8 mouse cellular contexts compared by ENCODE assay signal in the genomic region with DNA sequence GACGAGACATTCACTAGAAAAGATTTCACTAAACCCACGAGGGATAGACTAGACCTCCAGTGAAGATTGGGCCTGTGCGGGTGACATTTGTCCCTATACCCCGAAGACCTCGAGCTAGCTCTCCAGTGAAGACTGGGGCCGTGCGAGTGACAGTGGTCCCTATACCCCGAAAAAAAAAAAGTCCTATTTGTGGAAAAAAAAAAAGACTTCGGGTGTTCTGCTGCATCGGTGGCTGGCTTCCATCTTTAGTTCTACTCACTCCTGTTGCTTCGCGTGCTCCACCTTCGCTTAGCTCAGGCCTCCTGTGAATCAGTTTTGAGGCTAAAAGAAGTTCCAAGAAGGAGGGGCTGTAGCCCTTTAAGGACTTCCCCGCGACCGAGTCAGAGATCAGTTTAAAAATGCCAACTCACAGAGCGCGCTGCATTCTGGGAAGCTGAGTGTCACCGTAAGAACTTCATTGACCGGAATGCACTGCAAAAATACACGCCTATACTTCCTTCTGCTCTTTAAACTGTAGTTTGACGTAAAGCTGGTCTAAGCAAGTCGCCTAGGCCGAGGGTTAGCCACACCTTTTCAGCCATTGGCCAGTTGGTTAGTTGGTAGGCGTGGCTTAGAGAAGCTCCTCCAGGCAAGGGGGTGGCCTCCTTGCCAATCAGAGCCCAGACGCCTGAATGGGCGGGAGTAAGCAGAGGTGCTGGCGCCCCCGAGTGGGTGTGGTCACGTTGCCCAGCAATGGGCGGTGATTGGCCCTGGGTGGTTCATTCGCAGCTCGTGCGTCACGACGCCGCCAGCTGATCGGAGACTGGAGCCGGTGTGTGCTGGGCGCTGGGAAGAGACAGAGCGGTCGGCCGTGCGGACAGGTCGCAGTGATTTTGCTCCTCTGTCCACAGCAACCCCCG. TPM values are rescaled to one million over a fixed set of nuclear protein-coding genes. Genes with fewer than 3 reads are reported as not detected.
A peak's percentile ranks its signal among the peaks of the same experiment; 100 is the strongest.
DNase-seq lines count a peak whose midpoint lies in the region; ATAC-seq and TF ChIP-seq lines count a peak whose summit lies in the region.

Gene Tlcd2 (plus strand): TSS at position 872 of the 899 bp plus-strand sequence.

- ATAC-seq in frontal cortex, adult (ENCODE audit: low TSS enrichment) = peak; percentile 86
- ATAC-seq in lung, postnatal 0 days = peak; percentile 89

- H3K36me3 ChIP-seq in hindbrain, embryonic 10.5 days = peaks cover 16% of the 10 kb centered on the region
- H3K36me3 ChIP-seq in lung, postnatal 0 days (ENCODE audit: insufficient read depth, low read length) = peaks cover 13% of the 10 kb centered on the region

- peak within 1 kb of the TSS; percentile 91 for H3K27ac ChIP-seq in hindbrain, embryonic 10.5 days
- H3K27ac ChIP-seq in lung, postnatal 0 days (ENCODE audit: low read length) = peak within 1 kb of the TSS; percentile 98

- H3K4me3 ChIP-seq in hindbrain, embryonic 10.5 days = peak within 1 kb of the TSS; percentile 79
- H3K4me3 ChIP-seq in lung, postnatal 0 days (ENCODE audit: low read depth, low read length) = peak within 1 kb of the TSS; percentile 98

- peak; percentile 99 for DNase-seq in MN1 (ENCODE audit: low spot score)
- DNase-seq in cerebellum, adult 9-10 months = peak; percentile 100
- peak; percentile 100 for DNase-seq in hindbrain, embryonic 10.5 days (ENCODE audit: low spot score)
- peak; percentile 100 for DNase-seq in layer of hippocampus, adult 9-11 months
- DNase-seq in lung, postnatal 0 days (ENCODE audit: low spot score) = peak; percentile 100
- DNase-seq in ovary, postnatal 14 days (ENCODE audit: low spot score) = peak; percentile 95
- peak; percentile 99 for DNase-seq in thymus, postnatal 14 days

- H3K4me1 ChIP-seq in hindbrain, embryonic 10.5 days (replicated peaks) = peaks cover 42% of the 10 kb centered on the region
- H3K4me1 ChIP-seq in lung, postnatal 0 days (ENCODE audit: insufficient read depth, low read depth, low read length) = peaks cover 11% of the 10 kb centered on the region; the same call in 1 of the 2 replicates

- TF ChIP-seq EP300 in lung, postnatal 0 days (IDR thresholded peaks at IDR 0.05) = peak; percentile 75

- under 1% methylated on average over 46 of the region's 46 CpGs for WGBS in hindbrain, embryonic 10.5 days
- WGBS in lung, postnatal 0 days = under 1% methylated on average over 46 of the region's 46 CpGs

- peak within 1 kb of the TSS; percentile 88 for H3K4me2 ChIP-seq in lung, postnatal 0 days (replicated peaks; ENCODE audit: low read depth, low read length)

- peak within 1 kb of the TSS; percentile 99 for H3K9ac ChIP-seq in lung, postnatal 0 days (replicated peaks; ENCODE audit: low read depth)

- no peak for TF ChIP-seq CTCF in lung, postnatal 0 days (IDR thresholded peaks at IDR 0.05)

- no peaks in the 10 kb centered on the region for H3K27me3 ChIP-seq in hindbrain, embryonic 10.5 days (ENCODE audit: insufficient read depth, poor library complexity, severe bottlenecking)
- H3K27me3 ChIP-seq in lung, postnatal 0 days (replicated peaks; ENCODE audit: insufficient read depth, low read length) = no peaks in the 10 kb centered on the region

- no peaks in the 10 kb centered on the region for H3K9me3 ChIP-seq in hindbrain, embryonic 10.5 days
- no peaks in the 10 kb centered on the region for H3K9me3 ChIP-seq in lung, postnatal 0 days (ENCODE audit: low read length)

RNA-seq across cellular contexts. Expression of gene Tlcd2, which starts in this region (rescaled TPM):
- 11.7 and 12.4 TPM in 2 replicates for polyA plus RNA-seq in hindbrain, embryonic 10.5 days (2016; fragmentation: Nextera tagmentation; extraction: Ambion mirVana)
- 6.1 and 8.7 TPM in 2 replicates for polyA plus RNA-seq in lung, postnatal 0 days (2015; fragmentation: Nextera tagmentation; extraction: Ambion mirVana)

Comparison
In these comparisons a context has a peak if more than half of its experiments do, and no peak if none do; other contexts are left out.
1. Peak in every context shown above with its lines: DNase-seq, ATAC-seq, H3K4me3 ChIP-seq and H3K27ac ChIP-seq.